ENCODE assay signal across 10 mouse cellular contexts in the genomic region with DNA sequence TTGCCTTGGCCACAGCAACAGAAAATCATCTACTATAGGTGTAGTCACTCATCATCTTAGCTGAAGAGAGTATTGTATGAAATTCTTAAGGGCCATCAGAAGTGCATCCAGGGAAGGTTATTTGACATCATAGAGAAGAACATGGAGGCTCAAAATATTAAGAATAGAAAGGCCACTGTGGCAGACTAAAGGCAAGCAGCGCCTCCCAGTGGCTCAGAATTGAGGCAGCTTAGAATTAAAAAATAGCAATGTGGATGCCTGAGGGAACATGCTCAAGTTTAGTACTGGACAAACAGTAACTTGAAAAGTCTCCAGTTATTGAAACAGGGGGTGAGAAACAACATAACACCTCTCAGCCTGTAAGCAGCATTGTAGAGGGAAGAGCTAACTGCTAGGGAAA.
DNase-seq lines count a peak whose midpoint lies in the region; ATAC-seq and TF ChIP-seq lines count a peak whose summit lies in the region.
"Had no signal": no experiment of that assay in that cellular context is flagged by ENCODE, and none has a peak within 500 bp of the region (broad histone marks: within the 10 kb centered on the region; RNA-seq: fewer than 3 reads in every experiment).

No protein-coding gene starts in this region.

- H3K9me3 ChIP-seq in liver, embryonic 11.5 days (ENCODE audit: control insufficient read depth, low read length), result no peaks in the 10 kb centered on the region
- no peaks in the 10 kb centered on the region for H3K9me3 ChIP-seq in forebrain, embryonic 12.5 days
- H3K9me3 ChIP-seq: limb, embryonic 13.5 days had no signal

- peak; percentile 51; the same call in 1 of the 2 replicates for TF ChIP-seq CTCF in liver, adult 2 months (IDR thresholded peaks at IDR 0.05; ENCODE audit: low read depth, low read length)
- peak; percentile 51 for TF ChIP-seq CTCF in bone marrow, adult 2 months (IDR thresholded peaks at IDR 0.05; ENCODE audit: control insufficient read depth, insufficient read depth, low read length)

- H3K27ac ChIP-seq in liver, adult 2 months (replicated peaks; ENCODE audit: insufficient read depth, low read depth, low read length), result no peak overlapping the region
- no peak overlapping the region for H3K27ac ChIP-seq in liver, embryonic 11.5 days (ENCODE audit: low read depth, low read length)
- H3K27ac ChIP-seq in bone marrow, adult 2 months (ENCODE audit: control insufficient read depth, insufficient read depth, low read depth, low read length, poor library complexity), result no peak overlapping the region
- H3K27ac ChIP-seq in forebrain, embryonic 12.5 days, result no peak overlapping the region
- H3K27ac ChIP-seq: limb, embryonic 13.5 days had no signal

- no peak; the same call in 1 of the 2 replicates for ATAC-seq in cerebellum, adult (ENCODE audit: insufficient number of reproducible peaks, low FRiP score, low TSS enrichment)
- ATAC-seq in liver, embryonic 11.5 days (replicated peaks; ENCODE audit: low FRiP score), result no peak
- no peak for ATAC-seq in forebrain, embryonic 12.5 days (ENCODE audit: low FRiP score)

- H3K4me3 ChIP-seq in liver, adult 2 months (ENCODE audit: insufficient read depth, low read depth, low read length), result no peak overlapping the region
- H3K4me3 ChIP-seq in liver, embryonic 11.5 days (ENCODE audit: low read depth, low read length), result no peak overlapping the region
- no peak overlapping the region for H3K4me3 ChIP-seq in bone marrow, adult 2 months (replicated peaks; ENCODE audit: control insufficient read depth, low read depth, low read length)
- H3K4me3 ChIP-seq in forebrain, embryonic 12.5 days (replicated peaks), result no peak overlapping the region
- H3K4me3 ChIP-seq: erythroblast, embryonic 14.5 days; limb, embryonic 13.5 days had no signal

- DNase-seq in cerebellum, adult 11 months, result peak; percentile 39
- DNase-seq in liver, adult 2 months (ENCODE audit: extremely low read depth, low read depth, low spot score), result no peak
- DNase-seq in liver, embryonic 11.5 days (ENCODE audit: low spot score), result no peak
- peak; percentile 56 for DNase-seq in kidney, adult 9 months
- DNase-seq in right cerebral cortex, postnatal 4 days, result peak; percentile 11

- no peaks in the 10 kb centered on the region for H3K27me3 ChIP-seq in liver, adult 2 months (ENCODE audit: control insufficient read depth, insufficient read depth, low read length)
- no peaks in the 10 kb centered on the region for H3K27me3 ChIP-seq in liver, embryonic 11.5 days (replicated peaks; ENCODE audit: control insufficient read depth, insufficient read depth, low read length)
- H3K27me3 ChIP-seq in forebrain, embryonic 12.5 days, result no peaks in the 10 kb centered on the region
- H3K27me3 ChIP-seq: limb, embryonic 13.5 days had no signal

- H3K4me2 ChIP-seq in liver, embryonic 11.5 days, result no peak overlapping the region
- no peak overlapping the region for H3K4me2 ChIP-seq in forebrain, embryonic 12.5 days
- H3K4me2 ChIP-seq: limb, embryonic 13.5 days had no signal

- WGBS in liver, adult 2 months, result 41% methylated on average over 1 of the region's 1 CpGs
- WGBS in liver, embryonic 11.5 days, result 45% methylated on average over 1 of the region's 1 CpGs
- 48% methylated on average over 1 of the region's 1 CpGs for WGBS in bone marrow, adult 2 months
- WGBS in forebrain, embryonic 12.5 days, result 60% methylated on average over 1 of the region's 1 CpGs

- no peak overlapping the region for H3K9ac ChIP-seq in liver, adult 2 months (ENCODE audit: low read depth, low read length)
- H3K9ac ChIP-seq in liver, embryonic 11.5 days (ENCODE audit: low read depth, low read length), result no peak overlapping the region
- H3K9ac ChIP-seq in forebrain, embryonic 12.5 days, result no peak overlapping the region
- H3K9ac ChIP-seq: limb, embryonic 13.5 days had no signal

- no peaks in the 10 kb centered on the region for H3K36me3 ChIP-seq in liver, adult 2 months (ENCODE audit: control insufficient read depth, insufficient read depth, low read length)
- no peaks in the 10 kb centered on the region for H3K36me3 ChIP-seq in liver, embryonic 11.5 days (ENCODE audit: control insufficient read depth, insufficient read depth, low read length)
- no peaks in the 10 kb centered on the region for H3K36me3 ChIP-seq in forebrain, embryonic 12.5 days (replicated peaks)
- H3K36me3 ChIP-seq: limb, embryonic 13.5 days had no signal

- TF ChIP-seq POLR2A in liver, adult 2 months (IDR thresholded peaks at IDR 0.05; ENCODE audit: extremely low read depth, insufficient read depth, low read length), result no peak
- no peak for TF ChIP-seq POLR2A in bone marrow, adult 2 months (IDR thresholded peaks at IDR 0.05; ENCODE audit: borderline replicate concordance, control insufficient read depth, low read depth, low read length)

- no peaks in the 10 kb centered on the region for H3K4me1 ChIP-seq in liver, adult 2 months (ENCODE audit: control insufficient read depth, insufficient read depth, low read length)
- no peaks in the 10 kb centered on the region for H3K4me1 ChIP-seq in liver, embryonic 11.5 days (replicated peaks; ENCODE audit: control insufficient read depth, insufficient read depth, low read length)
- H3K4me1 ChIP-seq in bone marrow, adult 2 months (ENCODE audit: control insufficient read depth, insufficient read depth, low read length), result no peaks in the 10 kb centered on the region
- H3K4me1 ChIP-seq in forebrain, embryonic 12.5 days, result no peaks in the 10 kb centered on the region
- H3K4me1 ChIP-seq: limb, embryonic 13.5 days had no signal

- H3K79me2 ChIP-seq in liver, adult 2 months (ENCODE audit: control insufficient read depth, insufficient read depth, low read length), result no peaks in the 10 kb centered on the region

Comparison
In these comparisons a context has a peak if more than half of its experiments do, and no peak if none do; other contexts are left out.
1. DNase-seq: peak in cerebellum, adult 11 months (single experiment), kidney, adult 9 months (single experiment) and right cerebral cortex, postnatal 4 days (single experiment); none in liver, adult 2 months (single experiment) and liver, embryonic 11.5 days (single experiment).